Mouse (Mus musculus): ENCODE measurements around the gene Klf9. TPM values are rescaled to one million over a fixed set of nuclear protein-coding genes. Genes with fewer than 3 reads are reported as not detected.

The Klf9 gene
- polyA plus RNA-seq, 1 experiment, result 6.3 TPM

- TF ChIP-seq CTCF (IDR thresholded peaks at IDR 0.05; ENCODE audit: extremely low read depth, insufficient read depth, insufficient read length, insufficient replicate concordance) (no peak), POLR2A (IDR thresholded peaks at IDR 0.05; ENCODE audit: low read depth, low read length) (no peak)
Observed at GRCm38 (mm10) chr19:23124023-23124550, 16.9 kb upstream of the Klf9 start.

GRCm38 (mm10) chr19:23125227-23126150 lies 15.5 kb upstream of the Klf9 start:
- Histone ChIP-seq H3K27me3 (ENCODE audit: control insufficient read depth, insufficient read depth, low read length) (no peaks in the 10 kb centered on the region), H3K27ac (ENCODE audit: insufficient read depth, low read length) (no peak overlapping the region), H3K36me3 (ENCODE audit: control insufficient read depth, insufficient read depth, low read length) (no peaks in the 10 kb centered on the region), H3K4me1 (ENCODE audit: control insufficient read depth, insufficient read depth, insufficient read length) (no peaks in the 10 kb centered on the region), H3K4me3 (ENCODE audit: extremely low read depth, insufficient read depth, insufficient read length) (no peak overlapping the region)
- WGBS, result 55% methylated on average over 9 of the region's 9 CpGs
- DNase-seq (ENCODE audit: low read depth in 1 of 2, low spot score in 2 of 2), result no peak
- TF ChIP-seq POLR2A (IDR thresholded peaks at IDR 0.05; ENCODE audit: low read depth, low read length), result no peak
- no peak for TF ChIP-seq CTCF (IDR thresholded peaks at IDR 0.05; ENCODE audit: extremely low read depth, insufficient read depth, insufficient read length, insufficient replicate concordance)

More at GRCm38 (mm10) chr19:23124023-23124550, 16.9 kb upstream of the Klf9 start:
- no peak overlapping the region for H3K27ac ChIP-seq (ENCODE audit: insufficient read depth, low read length)
- no peaks in the 10 kb centered on the region for H3K27me3 ChIP-seq (ENCODE audit: control insufficient read depth, insufficient read depth, low read length)
- DNase-seq (ENCODE audit: low read depth in 1 of 2, low spot score in 2 of 2), result no peak
- 92% methylated on average over 7 of the region's 7 CpGs for WGBS
- H3K36me3 ChIP-seq (ENCODE audit: control insufficient read depth, insufficient read depth, low read length), result no peaks in the 10 kb centered on the region
- H3K4me3 ChIP-seq (ENCODE audit: extremely low read depth, insufficient read depth, insufficient read length), result no peak overlapping the region
- no peaks in the 10 kb centered on the region for H3K4me1 ChIP-seq (ENCODE audit: control insufficient read depth, insufficient read depth, insufficient read length)

- Histone ChIP-seq H3K36me3 (ENCODE audit: control insufficient read depth, insufficient read depth, low read length) (no peaks in the 10 kb centered on the region), H3K4me1 (ENCODE audit: control insufficient read depth, insufficient read depth, insufficient read length) (peaks cover 7% of the 10 kb centered on the region), H3K27me3 (ENCODE audit: control insufficient read depth, insufficient read depth, low read length) (peaks cover 3% of the 10 kb centered on the region), H3K4me3 (ENCODE audit: extremely low read depth, insufficient read depth, insufficient read length) (no peak overlapping the region), H3K27ac (ENCODE audit: insufficient read depth, low read length) (no peak overlapping the region)
- 87% methylated on average over 2 of the region's 2 CpGs for WGBS
- DNase-seq (ENCODE audit: low read depth in 1 of 2, low spot score in 2 of 2), result no peak
- TF ChIP-seq CTCF (IDR thresholded peaks at IDR 0.05; ENCODE audit: extremely low read depth, insufficient read depth, insufficient read length, insufficient replicate concordance), result no peak
- no peak for TF ChIP-seq POLR2A (IDR thresholded peaks at IDR 0.05; ENCODE audit: low read depth, low read length)
Observed at GRCm38 (mm10) chr19:23129908-23130307, 11.1 kb upstream of the Klf9 start.

GRCm38 (mm10) chr19:23132106-23132635 lies 8.9 kb upstream of the Klf9 start:
- TF ChIP-seq CTCF (IDR thresholded peaks at IDR 0.05; ENCODE audit: extremely low read depth, insufficient read depth, insufficient read length, insufficient replicate concordance) (no peak), POLR2A (IDR thresholded peaks at IDR 0.05; ENCODE audit: low read depth, low read length) (no peak)
- Histone ChIP-seq H3K36me3 (ENCODE audit: control insufficient read depth, insufficient read depth, low read length) (no peaks in the 10 kb centered on the region), H3K4me1 (ENCODE audit: control insufficient read depth, insufficient read depth, insufficient read length) (peaks cover 21% of the 10 kb centered on the region), H3K27ac (ENCODE audit: insufficient read depth, low read length) (no peak overlapping the region), H3K4me3 (ENCODE audit: extremely low read depth, insufficient read depth, insufficient read length) (no peak overlapping the region), H3K27me3 (ENCODE audit: control insufficient read depth, insufficient read depth, low read length) (peaks cover 7% of the 10 kb centered on the region)
- whole genome bisulfite sequencing, result 50% methylated on average over 3 of the region's 3 CpGs
- no peak for DNase-seq (ENCODE audit: low read depth in 1 of 2, low spot score in 2 of 2)

GRCm38 (mm10) chr19:23132720-23133426 lies 8.2 kb upstream of the Klf9 start:
- peaks cover 21% of the 10 kb centered on the region for H3K4me1 ChIP-seq (ENCODE audit: control insufficient read depth, insufficient read depth, insufficient read length)
- H3K36me3 ChIP-seq (ENCODE audit: control insufficient read depth, insufficient read depth, low read length), result no peaks in the 10 kb centered on the region
- DNase-seq (ENCODE audit: low read depth in 1 of 2, low spot score in 2 of 2), result no peak
- no peak for TF ChIP-seq POLR2A (IDR thresholded peaks at IDR 0.05; ENCODE audit: low read depth, low read length)
- no peak for TF ChIP-seq CTCF (IDR thresholded peaks at IDR 0.05; ENCODE audit: extremely low read depth, insufficient read depth, insufficient read length, insufficient replicate concordance)
- 89% methylated on average over 7 of the region's 7 CpGs for WGBS
- no peak overlapping the region for H3K4me3 ChIP-seq (ENCODE audit: extremely low read depth, insufficient read depth, insufficient read length)
- peaks cover 7% of the 10 kb centered on the region for H3K27me3 ChIP-seq (ENCODE audit: control insufficient read depth, insufficient read depth, low read length)
- H3K27ac ChIP-seq (ENCODE audit: insufficient read depth, low read length), result no peak overlapping the region

- peaks cover 7% of the 10 kb centered on the region for H3K27me3 ChIP-seq (ENCODE audit: control insufficient read depth, insufficient read depth, low read length)
- whole genome bisulfite sequencing, result 68% methylated on average over 9 of the region's 9 CpGs
- no peak for DNase-seq (ENCODE audit: low read depth in 1 of 2, low spot score in 2 of 2)
- peak overlapping the region; percentile 61; the same call in 1 of the 2 replicates for H3K27ac ChIP-seq (ENCODE audit: insufficient read depth, low read length)
- TF ChIP-seq CTCF (IDR thresholded peaks at IDR 0.05; ENCODE audit: extremely low read depth, insufficient read depth, insufficient read length, insufficient replicate concordance) (no peak), POLR2A (IDR thresholded peaks at IDR 0.05; ENCODE audit: low read depth, low read length) (no peak)
- H3K4me1 ChIP-seq (ENCODE audit: control insufficient read depth, insufficient read depth, insufficient read length), result peaks cover 21% of the 10 kb centered on the region
- H3K4me3 ChIP-seq (ENCODE audit: extremely low read depth, insufficient read depth, insufficient read length), result no peak overlapping the region
- H3K36me3 ChIP-seq (ENCODE audit: control insufficient read depth, insufficient read depth, low read length), result no peaks in the 10 kb centered on the region
Observed at GRCm38 (mm10) chr19:23133427-23134094, 7.5 kb upstream of the Klf9 start.

Measured in spleen, adult 2 months (tissue).